Mouse (Mus musculus): ENCODE data around the gene Cntrob. TPM values are rescaled to one million over a fixed set of nuclear protein-coding genes. Genes with fewer than 3 reads are reported as not detected.

The Cntrob gene
- polyA plus RNA-seq, 1 experiment from 2014 or later = 16.2 TPM

DNA sequence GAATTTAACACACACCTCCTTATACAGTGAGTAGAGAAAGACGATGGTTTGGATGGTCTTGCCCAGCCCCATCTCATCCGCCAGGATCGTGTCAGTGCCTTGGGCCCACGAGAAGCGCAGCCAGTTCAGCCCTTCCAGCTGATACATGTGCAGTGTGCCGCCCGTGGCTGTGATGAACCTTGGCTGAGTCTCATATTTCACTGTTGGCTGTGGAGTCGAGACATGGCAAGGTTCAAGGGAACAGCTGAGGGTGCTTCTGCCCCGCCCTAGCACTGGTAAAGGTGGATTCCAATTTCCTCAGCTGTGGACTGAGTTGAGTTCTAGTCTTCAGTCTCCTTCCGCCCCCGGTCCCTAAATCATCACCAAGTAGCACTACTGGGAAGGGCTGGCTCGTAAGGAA, 34.1 kb upstream of the Cntrob start:
- H3K27me3 ChIP-seq (ENCODE audit: control insufficient read depth, insufficient read depth, low read length) = no peaks in the 10 kb centered on the region
- H3K4me3 ChIP-seq (ENCODE audit: low read length) = no peak overlapping the region
- H3K9ac ChIP-seq (ENCODE audit: low read length) = no peak overlapping the region
- peaks cover 49% of the 10 kb centered on the region for H3K36me3 ChIP-seq (ENCODE audit: control insufficient read depth, insufficient read depth)
- no peaks in the 10 kb centered on the region for H3K9me3 ChIP-seq (replicated peaks; ENCODE audit: control insufficient read depth, low read length)
- WGBS = 89% methylated on average over 12 of the region's 12 CpGs
- H3K27ac ChIP-seq (ENCODE audit: low read length) = no peak overlapping the region
- H3K4me2 ChIP-seq (ENCODE audit: low read depth, low read length) = no peak overlapping the region
- no peak for ATAC-seq (replicated peaks; ENCODE audit: extremely low read depth, insufficient read depth, low FRiP score)
- H3K4me1 ChIP-seq (ENCODE audit: control insufficient read depth, insufficient read depth, low read length) = no peaks in the 10 kb centered on the region

DNA sequence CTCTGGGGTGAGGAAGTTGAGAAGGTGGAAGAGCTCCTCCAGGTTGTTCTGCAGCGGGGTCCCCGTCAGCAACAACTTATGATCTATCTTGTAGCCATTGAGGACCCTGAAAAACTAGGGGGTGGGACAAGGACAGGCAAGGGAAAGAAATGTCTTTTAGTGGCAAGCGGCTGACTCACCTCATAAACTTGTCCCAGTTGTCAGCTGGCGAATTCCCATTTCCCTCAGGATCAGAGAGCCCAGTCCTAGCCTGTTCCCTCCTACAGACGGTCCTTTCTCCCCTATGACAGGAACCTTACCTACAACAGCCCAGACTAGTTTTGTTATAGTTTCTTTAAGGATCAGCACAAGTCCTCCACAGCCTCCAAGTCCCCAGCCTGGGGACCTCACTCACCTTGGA, 33.0 kb upstream of the Cntrob start:
- H3K27ac ChIP-seq (ENCODE audit: low read length) = no peak overlapping the region
- H3K9ac ChIP-seq (ENCODE audit: low read length) = no peak overlapping the region
- H3K4me2 ChIP-seq (ENCODE audit: low read depth, low read length) = no peak overlapping the region
- no peaks in the 10 kb centered on the region for H3K9me3 ChIP-seq (replicated peaks; ENCODE audit: control insufficient read depth, low read length)
- H3K4me3 ChIP-seq (ENCODE audit: low read length) = no peak overlapping the region
- H3K4me1 ChIP-seq (ENCODE audit: control insufficient read depth, insufficient read depth, low read length) = no peaks in the 10 kb centered on the region
- H3K36me3 ChIP-seq (ENCODE audit: control insufficient read depth, insufficient read depth) = peaks cover 50% of the 10 kb centered on the region
- 92% methylated on average over 5 of the region's 5 CpGs for WGBS
- no peak for ATAC-seq (replicated peaks; ENCODE audit: extremely low read depth, insufficient read depth, low FRiP score)
- no peaks in the 10 kb centered on the region for H3K27me3 ChIP-seq (ENCODE audit: control insufficient read depth, insufficient read depth, low read length)

- no peak overlapping the region for H3K4me3 ChIP-seq (ENCODE audit: low read length)
- H3K27ac ChIP-seq (ENCODE audit: low read length) = no peak overlapping the region
- no peaks in the 10 kb centered on the region for H3K27me3 ChIP-seq (ENCODE audit: control insufficient read depth, insufficient read depth, low read length)
- H3K9ac ChIP-seq (ENCODE audit: low read length) = no peak overlapping the region
- no peaks in the 10 kb centered on the region for H3K4me1 ChIP-seq (ENCODE audit: control insufficient read depth, insufficient read depth, low read length)
- H3K36me3 ChIP-seq (ENCODE audit: control insufficient read depth, insufficient read depth) = peaks cover 9% of the 10 kb centered on the region
- 86% methylated on average over 26 of the region's 26 CpGs for WGBS
- H3K9me3 ChIP-seq (replicated peaks; ENCODE audit: control insufficient read depth, low read length) = no peaks in the 10 kb centered on the region
- no peak for ATAC-seq (replicated peaks; ENCODE audit: extremely low read depth, insufficient read depth, low FRiP score)
- H3K4me2 ChIP-seq (ENCODE audit: low read depth, low read length) = no peak overlapping the region
Measured at GRCm38 (mm10) chr11:69346441-69346840, 22.9 kb upstream of the Cntrob start.

DNA sequence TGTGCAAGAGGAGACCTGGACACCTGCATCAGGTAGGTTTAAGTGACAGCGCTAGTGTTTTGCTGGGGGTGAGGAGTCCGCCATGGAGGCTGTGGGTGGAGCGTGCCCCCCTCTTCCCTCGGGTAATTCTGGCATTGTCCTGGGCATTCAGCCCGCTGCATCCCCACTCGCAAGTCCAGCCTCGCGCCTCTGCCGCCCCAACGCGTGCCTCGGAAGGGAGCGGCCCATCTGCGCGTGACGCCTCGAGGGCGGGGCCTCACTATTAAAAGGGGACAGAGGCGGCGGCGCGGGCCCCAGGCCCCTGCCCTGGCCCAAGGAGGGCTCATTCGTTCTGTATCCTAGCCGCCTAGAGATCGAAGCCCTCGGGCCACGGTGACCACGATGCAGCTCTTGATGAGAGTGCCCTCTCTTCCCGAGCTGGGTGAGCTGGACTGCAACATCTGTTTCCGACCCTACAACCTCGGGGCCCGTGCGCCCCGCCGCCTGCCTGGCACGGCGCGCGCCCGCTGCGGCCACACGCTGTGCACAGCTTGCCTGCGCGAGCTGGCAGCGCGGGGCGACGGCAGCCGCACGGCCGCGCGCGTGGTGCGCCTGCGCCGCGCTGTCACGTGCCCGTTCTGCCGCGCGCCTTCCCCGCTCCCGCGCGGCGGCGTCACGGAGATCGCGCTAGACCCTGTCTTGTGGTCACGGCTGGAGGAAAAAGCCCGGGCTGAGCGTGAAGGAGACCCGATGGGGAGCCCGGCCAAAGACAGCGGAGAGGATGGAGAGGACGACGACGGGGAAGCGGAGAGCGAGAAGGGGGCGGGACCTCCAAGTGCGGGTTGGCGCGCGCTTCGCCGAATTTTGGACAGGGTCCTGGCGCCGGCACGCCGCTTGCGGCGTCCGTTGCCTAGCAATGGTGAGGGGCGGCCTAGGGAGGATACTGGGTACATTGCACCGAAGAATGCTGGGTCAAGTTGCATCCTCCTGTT, 16.9 kb upstream of the Cntrob start, which contains the start of gene Rnf227:
Gene Rnf227, plus strand, starts transcription at position 301 of the 971 bp plus-strand sequence.
- Histone ChIP-seq H3K9me3 (replicated peaks; ENCODE audit: control insufficient read depth, low read length) (peaks cover 4% of the 10 kb centered on the region; the same call in 1 of the 2 replicates), H3K27me3 (ENCODE audit: control insufficient read depth, insufficient read depth, low read length) (peaks cover 6% of the 10 kb centered on the region), H3K4me2 (ENCODE audit: low read depth, low read length) (peak within 1 kb of the TSS; percentile 96), H3K4me3 (ENCODE audit: low read length) (peak within 1 kb of the TSS; percentile 61), H3K36me3 (ENCODE audit: control insufficient read depth, insufficient read depth) (no peaks in the 10 kb centered on the region), H3K27ac (ENCODE audit: low read length) (no peak within 1 kb of the TSS), H3K4me1 (ENCODE audit: control insufficient read depth, insufficient read depth, low read length) (peaks cover 8% of the 10 kb centered on the region), H3K9ac (ENCODE audit: low read length) (peak within 1 kb of the TSS; percentile 78)
- peak; percentile 88 for ATAC-seq (replicated peaks; ENCODE audit: extremely low read depth, insufficient read depth, low FRiP score)
- 3% methylated on average over 99 of the region's 99 CpGs for WGBS

- H3K9me3 ChIP-seq (replicated peaks; ENCODE audit: control insufficient read depth, low read length) = peaks cover 4% of the 10 kb centered on the region; the same call in 1 of the 2 replicates
- H3K9ac ChIP-seq (ENCODE audit: low read length) = no peak overlapping the region
- H3K4me3 ChIP-seq (ENCODE audit: low read length) = no peak overlapping the region
- peaks cover 7% of the 10 kb centered on the region for H3K4me1 ChIP-seq (ENCODE audit: control insufficient read depth, insufficient read depth, low read length)
- H3K36me3 ChIP-seq (ENCODE audit: control insufficient read depth, insufficient read depth) = no peaks in the 10 kb centered on the region
- H3K27ac ChIP-seq (ENCODE audit: low read length) = no peak overlapping the region
- H3K4me2 ChIP-seq (ENCODE audit: low read depth, low read length) = no peak overlapping the region
- peaks cover 5% of the 10 kb centered on the region for H3K27me3 ChIP-seq (ENCODE audit: control insufficient read depth, insufficient read depth, low read length)
- WGBS = 67% methylated on average over 4 of the region's 4 CpGs
- ATAC-seq (replicated peaks; ENCODE audit: extremely low read depth, insufficient read depth, low FRiP score) = no peak
Measured at GRCm38 (mm10) chr11:69334796-69335195, 11.2 kb upstream of the Cntrob start.

DNA sequence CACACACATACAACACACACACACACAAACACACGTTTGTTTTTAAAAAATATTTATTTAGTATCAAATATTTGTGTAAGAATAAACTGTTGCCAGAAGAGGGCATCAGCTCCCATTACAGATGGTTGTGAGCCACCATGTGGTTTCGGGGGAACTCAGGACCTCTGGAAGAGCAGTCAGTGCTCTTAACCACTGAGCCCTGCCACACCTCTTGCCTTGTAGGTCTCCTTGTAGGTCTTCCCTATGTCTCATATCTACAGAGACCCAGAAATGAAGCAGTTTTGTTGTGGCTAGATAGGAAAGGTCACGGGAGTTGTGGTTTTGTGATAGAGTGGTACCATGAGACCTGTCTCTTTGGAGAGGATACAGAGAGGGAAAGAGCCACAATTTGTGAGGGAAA, 10.3 kb upstream of the Cntrob start:
- no peak overlapping the region for H3K27ac ChIP-seq (ENCODE audit: low read length)
- no peaks in the 10 kb centered on the region for H3K36me3 ChIP-seq (ENCODE audit: control insufficient read depth, insufficient read depth)
- H3K4me2 ChIP-seq (ENCODE audit: low read depth, low read length) = no peak overlapping the region
- no peak for ATAC-seq (replicated peaks; ENCODE audit: extremely low read depth, insufficient read depth, low FRiP score)
- H3K4me3 ChIP-seq (ENCODE audit: low read length) = no peak overlapping the region
- H3K9ac ChIP-seq (ENCODE audit: low read length) = no peak overlapping the region
- H3K4me1 ChIP-seq (ENCODE audit: control insufficient read depth, insufficient read depth, low read length) = peaks cover 7% of the 10 kb centered on the region
- H3K27me3 ChIP-seq (ENCODE audit: control insufficient read depth, insufficient read depth, low read length) = no peaks in the 10 kb centered on the region
- peaks cover 4% of the 10 kb centered on the region; the same call in 1 of the 2 replicates for H3K9me3 ChIP-seq (replicated peaks; ENCODE audit: control insufficient read depth, low read length)
- WGBS = 46% methylated on average over 3 of the region's 3 CpGs

GRCm38 (mm10) chr11:69332713-69333253, 9.2 kb upstream of the Cntrob start:
- H3K4me2 ChIP-seq (ENCODE audit: low read depth, low read length) = no peak overlapping the region; the same call in 1 of the 2 replicates
- no peaks in the 10 kb centered on the region for H3K36me3 ChIP-seq (ENCODE audit: control insufficient read depth, insufficient read depth)

GRCm38 (mm10) chr11:69331929-69332405, 8.4 kb upstream of the Cntrob start:
- H3K4me2 ChIP-seq (ENCODE audit: low read depth, low read length) = peak overlapping the region; percentile 65
- peaks cover 7% of the 10 kb centered on the region; the same call in 1 of the 2 replicates for H3K27me3 ChIP-seq (ENCODE audit: control insufficient read depth, insufficient read depth, low read length)
- H3K4me3 ChIP-seq (ENCODE audit: low read length) = peak overlapping the region; percentile 65
- no peaks in the 10 kb centered on the region for H3K9me3 ChIP-seq (replicated peaks; ENCODE audit: control insufficient read depth, low read length)
- peak overlapping the region; percentile 71 for H3K9ac ChIP-seq (ENCODE audit: low read length)
- peak; percentile 54 for ATAC-seq (replicated peaks; ENCODE audit: extremely low read depth, insufficient read depth, low FRiP score)
- H3K36me3 ChIP-seq (ENCODE audit: control insufficient read depth, insufficient read depth) = no peaks in the 10 kb centered on the region
- H3K27ac ChIP-seq (ENCODE audit: low read length) = no peak overlapping the region
- H3K4me1 ChIP-seq (ENCODE audit: control insufficient read depth, insufficient read depth, low read length) = peaks cover 9% of the 10 kb centered on the region
- WGBS = under 1% methylated on average over 24 of the region's 24 CpGs

More at GRCm38 (mm10) chr11:69332713-69333253, 9.2 kb upstream of the Cntrob start:
- ATAC-seq (replicated peaks; ENCODE audit: extremely low read depth, insufficient read depth, low FRiP score) = no peak
- WGBS = 52% methylated on average over 8 of the region's 8 CpGs
- 0 out of 2 replicates have a peak, but pooled peaks cover 5% of the 10 kb centered on the region for H3K27me3 ChIP-seq (ENCODE audit: control insufficient read depth, insufficient read depth, low read length)
- H3K9ac ChIP-seq (ENCODE audit: low read length) = peak overlapping the region; percentile 71; the same call in 1 of the 2 replicates
- no peak overlapping the region for H3K27ac ChIP-seq (ENCODE audit: low read length)
- peaks cover 3% of the 10 kb centered on the region; the same call in 1 of the 2 replicates for H3K9me3 ChIP-seq (replicated peaks; ENCODE audit: control insufficient read depth, low read length)
- H3K4me1 ChIP-seq (ENCODE audit: control insufficient read depth, insufficient read depth, low read length) = peaks cover 7% of the 10 kb centered on the region
- no peak overlapping the region for H3K4me3 ChIP-seq (ENCODE audit: low read length)

Measured in heart, embryonic 16.5 days (tissue).